Mouse (Mus musculus) megakaryocyte progenitor cell, adult 5-6 weeks (primary cell): Measurements from ENCODE around the gene Zfp874b. TPM values are rescaled to one million over a fixed set of nuclear protein-coding genes. Genes with fewer than 3 reads are reported as not detected.

Source experiments
- total RNA-seq, 2 experiments: library from RNA; stranded (forward) in 1 of 2; stranded (reverse) in 1 of 2; fragments of 157-497, 149-512 nt in 1 of 2; fragments of 200-1000 nt in 1 of 2; gene quantifications; 2 replicates each; pipeline versions ENCODE4 v1.2.3 to v1.2.4; 2015 to 2017

The Zfp874b gene
- total RNA-seq, 2 experiments from 2014 or later, result 7.8 to 8.1 TPM

Other genes starting within 250 kb of the Zfp874b start
- gene Zfp458, start 205.8 kb downstream of the Zfp874b start, total RNA-seq (2015), result 8.0 and 8.1 TPM in 2 replicates
- 5.7 and 6.4 TPM in 2 replicates for gene Zfp458, start 205.8 kb downstream of the Zfp874b start, total RNA-seq (2017)
- 0.24 and 0.81 TPM in 2 replicates for gene Zfp457, start 177.8 kb downstream of the Zfp874b start, total RNA-seq (2015)
- 1.6 TPM in 1 of 2 replicates, not detected in the other for gene Zfp457, start 177.8 kb downstream of the Zfp874b start, total RNA-seq (2017)
- 5.7 and 8.7 TPM in 2 replicates for gene Zfp595, start 151.7 kb downstream of the Zfp874b start, total RNA-seq (2015)
- 3.7 and 8.6 TPM in 2 replicates for gene Zfp595, start 151.7 kb downstream of the Zfp874b start, total RNA-seq (2017)
- 0.72 and 1.5 TPM in 2 replicates for gene Gm28044, start 123.7 kb downstream of the Zfp874b start, total RNA-seq (2015)
- gene Gm28044, start 123.7 kb downstream of the Zfp874b start, total RNA-seq (2017), result 17.2 and 21.1 TPM in 2 replicates
- gene Zfp953, start 123.7 kb downstream of the Zfp874b start, total RNA-seq (2015), result 10.4 and 12.6 TPM in 2 replicates
- gene Zfp953, start 123.7 kb downstream of the Zfp874b start, total RNA-seq (2017), result 7.4 and 10.9 TPM in 2 replicates
- 1.7 and 2.1 TPM in 2 replicates for gene Gm28041, start 108.5 kb downstream of the Zfp874b start, total RNA-seq (2015)
- 1.00 and 1.2 TPM in 2 replicates for gene Gm28041, start 108.5 kb downstream of the Zfp874b start, total RNA-seq (2017)
- gene Zfp456, start 108.4 kb downstream of the Zfp874b start, total RNA-seq (2015), result 4.8 and 5.2 TPM in 2 replicates
- 3.5 and 4.8 TPM in 2 replicates for gene Zfp456, start 108.4 kb downstream of the Zfp874b start, total RNA-seq (2017)
- 10.0 and 10.4 TPM in 2 replicates for gene Zfp429, start 84.4 kb downstream of the Zfp874b start, total RNA-seq (2015)
- 5.2 and 10.9 TPM in 2 replicates for gene Zfp429, start 84.4 kb downstream of the Zfp874b start, total RNA-seq (2017)
- 2.2 and 2.5 TPM in 2 replicates for gene Zfp459, start 62.8 kb downstream of the Zfp874b start, total RNA-seq (2015)
- 0.27 and 0.67 TPM in 2 replicates for gene Zfp459, start 62.8 kb downstream of the Zfp874b start, total RNA-seq (2017)
- gene Zfp874a, start 32.6 kb downstream of the Zfp874b start, total RNA-seq (2015), result 7.3 and 13.1 TPM in 2 replicates
- gene Zfp874a, start 32.6 kb downstream of the Zfp874b start, total RNA-seq (2017), result 10.3 and 13.5 TPM in 2 replicates
- gene Zfp58, start 16.3 kb upstream of the Zfp874b start, total RNA-seq (2015), result 8.5 and 11.6 TPM in 2 replicates
- 12.3 and 14.5 TPM in 2 replicates for gene Zfp58, start 16.3 kb upstream of the Zfp874b start, total RNA-seq (2017)
- not detected in 2 replicates for gene Gm26965, start 41.9 kb upstream of the Zfp874b start, total RNA-seq (2015)
- not detected in 2 replicates for gene Gm26965, start 41.9 kb upstream of the Zfp874b start, total RNA-seq (2017)
- 25.4 and 25.5 TPM in 2 replicates for gene Zfp87, start 41.9 kb upstream of the Zfp874b start, total RNA-seq (2015)
- gene Zfp87, start 41.9 kb upstream of the Zfp874b start, total RNA-seq (2017), result 12.9 and 22.4 TPM in 2 replicates
- gene Zfp748, start 69.6 kb upstream of the Zfp874b start, total RNA-seq (2015), result 14.2 and 15.3 TPM in 2 replicates
- 11.5 and 21.2 TPM in 2 replicates for gene Zfp748, start 69.6 kb upstream of the Zfp874b start, total RNA-seq (2017)
- 14.6 and 16.7 TPM in 2 replicates for gene Zfp729b, start 125.4 kb upstream of the Zfp874b start, total RNA-seq (2015)
- 14.6 and 15.4 TPM in 2 replicates for gene Zfp729b, start 125.4 kb upstream of the Zfp874b start, total RNA-seq (2017)
- gene Gm49345, start 153.5 kb upstream of the Zfp874b start, total RNA-seq (2015), result 2.3 TPM in 1 of 2 replicates, not detected in the other
- not detected in 2 replicates for gene Gm49345, start 153.5 kb upstream of the Zfp874b start, total RNA-seq (2017)
- gene Zfp729a, start 153.5 kb upstream of the Zfp874b start, total RNA-seq (2015), result 8.5 and 14.1 TPM in 2 replicates
- gene Zfp729a, start 153.5 kb upstream of the Zfp874b start, total RNA-seq (2017), result 9.3 and 13.5 TPM in 2 replicates
- gene Zfp738, start 202.8 kb upstream of the Zfp874b start, total RNA-seq (2015), result 12.8 and 14.1 TPM in 2 replicates
- 12.1 and 20.7 TPM in 2 replicates for gene Zfp738, start 202.8 kb upstream of the Zfp874b start, total RNA-seq (2017)
- 19.3 TPM in 2 replicates for gene Zfp65, start 244.9 kb upstream of the Zfp874b start, total RNA-seq (2015)
- 12.3 and 20.4 TPM in 2 replicates for gene Zfp65, start 244.9 kb upstream of the Zfp874b start, total RNA-seq (2017)